Mouse (Mus musculus): ENCODE measurements at regions not wholly inside any gene's neighbourhood (a gene's known extent, or its start where the extent isn't known, plus 50 kb on each side); places are given as distances from the start of the nearest gene placed in this dataset.

GRCm38 (mm10) chr2:149467801-149468200 is 62.9 kb downstream of the Cst10 start:
- Histone ChIP-seq H3K27ac (no peak overlapping the region), H3K4me3 (replicated peaks) (no peak overlapping the region), H3K4me2 (no peak overlapping the region), H3K9ac (no peak overlapping the region), H3K27me3 (no peaks in the 10 kb centered on the region), H3K4me1 (no peaks in the 10 kb centered on the region), H3K9me3 (replicated peaks) (no peaks in the 10 kb centered on the region), H3K36me3 (no peaks in the 10 kb centered on the region)
- WGBS: 78% methylated on average over 2 of the region's 2 CpGs
- no peak for ATAC-seq (replicated peaks; ENCODE audit: low FRiP score)

GRCm38 (mm10) chr2:149472411-149472810 is 67.6 kb downstream of the Cst10 start:
- H3K4me1 ChIP-seq: no peaks in the 10 kb centered on the region
- no peak overlapping the region for H3K27ac ChIP-seq
- no peak overlapping the region for H3K4me3 ChIP-seq (replicated peaks)
- ATAC-seq (replicated peaks; ENCODE audit: low FRiP score): no peak
- H3K9ac ChIP-seq: no peak overlapping the region
- no peaks in the 10 kb centered on the region for H3K36me3 ChIP-seq
- H3K27me3 ChIP-seq: no peaks in the 10 kb centered on the region
- no peak overlapping the region for H3K4me2 ChIP-seq
- H3K9me3 ChIP-seq (replicated peaks): no peaks in the 10 kb centered on the region
- 59% methylated on average over 2 of the region's 2 CpGs for WGBS

- H3K36me3 ChIP-seq: no peaks in the 10 kb centered on the region
- H3K27ac ChIP-seq: no peak overlapping the region
- no peaks in the 10 kb centered on the region for H3K27me3 ChIP-seq
- H3K4me2 ChIP-seq: no peak overlapping the region
- H3K4me1 ChIP-seq: no peaks in the 10 kb centered on the region
- ATAC-seq (replicated peaks; ENCODE audit: low FRiP score): no peak
- H3K4me3 ChIP-seq (replicated peaks): no peak overlapping the region
- H3K9ac ChIP-seq: no peak overlapping the region
- 64% methylated on average over 2 of the region's 2 CpGs for WGBS
- H3K9me3 ChIP-seq (replicated peaks): no peaks in the 10 kb centered on the region
These were observed 88.6 kb downstream of the Cst10 start for GRCm38 (mm10) chr2:149493280-149493988.

- H3K27me3 ChIP-seq: no peaks in the 10 kb centered on the region
- no peak overlapping the region for H3K4me2 ChIP-seq
- H3K36me3 ChIP-seq: no peaks in the 10 kb centered on the region
- H3K27ac ChIP-seq: no peak overlapping the region
- 79% methylated on average over 1 of the region's 1 CpGs for WGBS
- no peaks in the 10 kb centered on the region for H3K9me3 ChIP-seq (replicated peaks)
- H3K4me1 ChIP-seq: no peaks in the 10 kb centered on the region
- no peak overlapping the region for H3K4me3 ChIP-seq (replicated peaks)
- ATAC-seq (replicated peaks; ENCODE audit: low FRiP score): no peak
- no peak overlapping the region for H3K9ac ChIP-seq
These were observed 108.0 kb downstream of the Cst10 start for GRCm38 (mm10) chr2:149512870-149513269.

GRCm38 (mm10) chr2:149524424-149524823 is 119.6 kb downstream of the Cst10 start:
- no peaks in the 10 kb centered on the region for H3K36me3 ChIP-seq
- H3K4me2 ChIP-seq: no peak overlapping the region
- ATAC-seq (replicated peaks; ENCODE audit: low FRiP score): no peak

GRCm38 (mm10) chr2:149542837-149543236 is 138.0 kb downstream of the Cst10 start:
- H3K36me3 ChIP-seq: no peaks in the 10 kb centered on the region
- H3K27ac ChIP-seq: no peak overlapping the region
- H3K9ac ChIP-seq: no peak overlapping the region
- 66% methylated on average over 2 of the region's 2 CpGs for WGBS
- no peak overlapping the region for H3K4me2 ChIP-seq
- H3K9me3 ChIP-seq (replicated peaks): no peaks in the 10 kb centered on the region
- no peak for ATAC-seq (replicated peaks; ENCODE audit: low FRiP score)
- no peak overlapping the region for H3K4me3 ChIP-seq (replicated peaks)
- no peaks in the 10 kb centered on the region for H3K27me3 ChIP-seq
- no peaks in the 10 kb centered on the region for H3K4me1 ChIP-seq

More at GRCm38 (mm10) chr2:149524424-149524823, 119.6 kb downstream of the Cst10 start:
- H3K9ac ChIP-seq: no peak overlapping the region
- H3K4me1 ChIP-seq: no peaks in the 10 kb centered on the region
- H3K9me3 ChIP-seq (replicated peaks): no peaks in the 10 kb centered on the region
- H3K27ac ChIP-seq: no peak overlapping the region
- H3K27me3 ChIP-seq: no peaks in the 10 kb centered on the region
- H3K4me3 ChIP-seq (replicated peaks): no peak overlapping the region

GRCm38 (mm10) chr2:149545708-149546107 is 140.9 kb downstream of the Cst10 start:
- no peak overlapping the region for H3K27ac ChIP-seq
- H3K4me1 ChIP-seq: no peaks in the 10 kb centered on the region
- ATAC-seq (replicated peaks; ENCODE audit: low FRiP score): no peak
- H3K27me3 ChIP-seq: no peaks in the 10 kb centered on the region
- no peak overlapping the region for H3K9ac ChIP-seq
- WGBS: 73% methylated on average over 2 of the region's 2 CpGs
- no peaks in the 10 kb centered on the region for H3K9me3 ChIP-seq (replicated peaks)
- H3K4me2 ChIP-seq: no peak overlapping the region
- H3K36me3 ChIP-seq: no peaks in the 10 kb centered on the region
- H3K4me3 ChIP-seq (replicated peaks): no peak overlapping the region

GRCm38 (mm10) chr2:149546639-149547200 is 141.9 kb downstream of the Cst10 start:
- H3K36me3 ChIP-seq: no peaks in the 10 kb centered on the region
- no peaks in the 10 kb centered on the region for H3K4me1 ChIP-seq
- ATAC-seq (replicated peaks; ENCODE audit: low FRiP score): no peak
- no peak overlapping the region for H3K27ac ChIP-seq
- H3K9ac ChIP-seq: no peak overlapping the region
- no peak overlapping the region for H3K4me2 ChIP-seq
- 95% methylated on average over 2 of the region's 2 CpGs for WGBS
- no peaks in the 10 kb centered on the region for H3K27me3 ChIP-seq
- H3K9me3 ChIP-seq (replicated peaks): no peaks in the 10 kb centered on the region
- H3K4me3 ChIP-seq (replicated peaks): no peak overlapping the region

- no peak overlapping the region for H3K9ac ChIP-seq
- H3K9me3 ChIP-seq (replicated peaks): no peaks in the 10 kb centered on the region
- no peaks in the 10 kb centered on the region for H3K27me3 ChIP-seq
- no peak for ATAC-seq (replicated peaks; ENCODE audit: low FRiP score)
- H3K36me3 ChIP-seq: no peaks in the 10 kb centered on the region
- H3K4me2 ChIP-seq: no peak overlapping the region
- H3K4me3 ChIP-seq (replicated peaks): no peak overlapping the region
- H3K27ac ChIP-seq: no peak overlapping the region
- no peaks in the 10 kb centered on the region for H3K4me1 ChIP-seq
These were observed 150.4 kb downstream of the Cst10 start for GRCm38 (mm10) chr2:149555209-149555608.

GRCm38 (mm10) chr2:149573773-149574172 is 168.9 kb downstream of the Cst10 start:
- H3K4me1 ChIP-seq: no peaks in the 10 kb centered on the region
- no peaks in the 10 kb centered on the region for H3K36me3 ChIP-seq
- no peak overlapping the region for H3K27ac ChIP-seq
- no peak overlapping the region for H3K4me3 ChIP-seq (replicated peaks)
- WGBS: 70% methylated on average over 1 of the region's 1 CpGs
- no peaks in the 10 kb centered on the region for H3K9me3 ChIP-seq (replicated peaks)
- H3K27me3 ChIP-seq: no peaks in the 10 kb centered on the region
- ATAC-seq (replicated peaks; ENCODE audit: low FRiP score): no peak
- no peak overlapping the region for H3K9ac ChIP-seq
- H3K4me2 ChIP-seq: no peak overlapping the region

- Histone ChIP-seq H3K27me3 (no peaks in the 10 kb centered on the region), H3K4me1 (no peaks in the 10 kb centered on the region), H3K4me2 (no peak overlapping the region), H3K9ac (no peak overlapping the region), H3K9me3 (replicated peaks) (no peaks in the 10 kb centered on the region), H3K4me3 (replicated peaks) (no peak overlapping the region), H3K36me3 (no peaks in the 10 kb centered on the region), H3K27ac (no peak overlapping the region)
- 91% methylated on average over 2 of the region's 2 CpGs for WGBS
- no peak for ATAC-seq (replicated peaks; ENCODE audit: low FRiP score)
These were observed 197.7 kb downstream of the Cst10 start for GRCm38 (mm10) chr2:149602581-149602980.

- H3K4me2 ChIP-seq: no peak overlapping the region
- no peaks in the 10 kb centered on the region for H3K4me1 ChIP-seq
- H3K9ac ChIP-seq: no peak overlapping the region
- 90% methylated on average over 3 of the region's 3 CpGs for WGBS
- H3K27me3 ChIP-seq: no peaks in the 10 kb centered on the region
- ATAC-seq (replicated peaks; ENCODE audit: low FRiP score): no peak
- H3K9me3 ChIP-seq (replicated peaks): no peaks in the 10 kb centered on the region
- no peaks in the 10 kb centered on the region for H3K36me3 ChIP-seq
- H3K27ac ChIP-seq: no peak overlapping the region
- H3K4me3 ChIP-seq (replicated peaks): no peak overlapping the region
These were observed 208.5 kb downstream of the Cst10 start for GRCm38 (mm10) chr2:149613381-149613780.

All from kidney, embryonic 15.5 days (tissue).